Mouse (Mus musculus): ENCODE results near the gene Fbxo48. TPM values are rescaled to one million over a fixed set of nuclear protein-coding genes. Genes with fewer than 3 reads are reported as not detected.

The Fbxo48 gene
- total RNA-seq, 2 experiments from 2014 or later, result 1.9 to 2.6 TPM

Other genes with a start within 250 kb of the Fbxo48 start
- gene Egfr, start 199.2 kb upstream of the Fbxo48 start, total RNA-seq (2021), result 10 to 100 TPM; 15.3 to 18.6 TPM
- gene Cnrip1, start 100.2 kb downstream of the Fbxo48 start, total RNA-seq (2021), result 100 to 1,000 TPM; 192 to 198 TPM
- 1 to 10 TPM; 5.4 to 5.5 TPM for gene Plek, start 101.0 kb downstream of the Fbxo48 start, total RNA-seq (2021)
- gene Ppp3r1, start 207.9 kb downstream of the Fbxo48 start, total RNA-seq (2021), result 100 to 1,000 TPM; 455 to 477 TPM
- gene Wdr92, start 230.7 kb downstream of the Fbxo48 start, total RNA-seq (2021), result 1 to 10 TPM; 5.1 to 6.0 TPM

All from left cerebral cortex, postnatal 10 days (tissue).